27 mouse cellular contexts compared by ENCODE assay signal in the genomic region with DNA sequence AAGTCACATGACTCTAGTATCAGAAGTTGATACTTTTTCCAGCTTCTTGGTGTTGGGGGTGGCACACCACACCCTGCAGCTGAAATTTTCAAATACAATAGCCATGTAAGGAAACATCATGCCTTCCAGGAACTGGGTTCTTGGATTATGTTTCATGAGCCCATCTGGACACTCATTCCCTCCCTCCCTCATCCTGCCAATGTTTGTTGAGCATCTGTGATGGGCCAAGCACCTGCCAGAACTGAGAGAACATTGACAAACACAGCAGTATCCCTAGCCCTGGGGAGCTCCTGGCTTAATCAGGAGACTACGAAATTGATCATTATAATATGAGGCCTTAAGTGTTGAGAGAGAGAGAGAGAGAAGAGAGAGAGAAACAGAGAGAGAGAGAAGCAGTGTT. TPM values are rescaled to one million over a fixed set of nuclear protein-coding genes. Genes with fewer than 3 reads are reported as not detected.
DNase-seq lines count a peak whose midpoint lies in the region; TF ChIP-seq lines count a peak whose summit lies in the region.
"Had no signal": no experiment of that assay in that cellular context is flagged by ENCODE, and none has a peak within 500 bp of the region (broad histone marks: within the 10 kb centered on the region; RNA-seq: fewer than 3 reads in every experiment).

No protein-coding gene starts in this region.

- no peaks in the 10 kb centered on the region for H3K9me3 ChIP-seq in heart, embryonic 10.5 days
- H3K9me3 ChIP-seq: forebrain, embryonic 13.5 days; hindbrain, embryonic 10.5 days; hindbrain, embryonic 15.5 days; intestine, embryonic 15.5 days; limb, embryonic 12.5 days; liver, embryonic 15.5 days; stomach, embryonic 15.5 days had no signal

- TF ChIP-seq CTCF in layer of hippocampus, adult 2 months (conservative IDR thresholded peaks at IDR 0.05), result no peak

- no peak overlapping the region for H3K27ac ChIP-seq in heart, embryonic 10.5 days
- H3K27ac ChIP-seq in layer of hippocampus, adult 2 months, result no peak overlapping the region
- H3K27ac ChIP-seq: forebrain, embryonic 13.5 days; hindbrain, embryonic 10.5 days; hindbrain, embryonic 15.5 days; intestine, embryonic 15.5 days; kidney, postnatal 0 days; limb, embryonic 12.5 days; liver, embryonic 15.5 days; stomach, embryonic 15.5 days had no signal

- no peak overlapping the region for H3K4me3 ChIP-seq in heart, embryonic 10.5 days
- no peak overlapping the region for H3K4me3 ChIP-seq in layer of hippocampus, adult 2 months
- H3K4me3 ChIP-seq: forebrain, embryonic 13.5 days; hindbrain, embryonic 10.5 days; hindbrain, embryonic 15.5 days; intestine, embryonic 15.5 days; limb, embryonic 12.5 days; liver, embryonic 15.5 days; stomach, embryonic 15.5 days had no signal

- no peaks in the 10 kb centered on the region for H3K4me1 ChIP-seq in heart, embryonic 10.5 days
- H3K4me1 ChIP-seq: forebrain, embryonic 13.5 days; hindbrain, embryonic 10.5 days; hindbrain, embryonic 15.5 days; intestine, embryonic 15.5 days; limb, embryonic 12.5 days; liver, embryonic 15.5 days; stomach, embryonic 15.5 days had no signal

- peak; percentile 15 for DNase-seq in heart, adult 11 months
- DNase-seq in heart, embryonic 10.5 days (ENCODE audit: low spot score), result no peak
- DNase-seq in brain, adult 2 months (ENCODE audit: low read depth, low spot score), result peak; percentile 64
- DNase-seq in layer of hippocampus, adult 2 months (ENCODE audit: low spot score in 2 of 2), result peak; percentile 39 to 60
- peak; percentile 36 to 65 for DNase-seq in layer of hippocampus, postnatal 14 days (ENCODE audit: low spot score in 2 of 2)
- DNase-seq in kidney, postnatal 36 days, result no peak
- DNase-seq in urinary bladder, adult 18-20 months (ENCODE audit: low spot score in 2 of 2), result no peak
- DNase-seq: adrenal gland, postnatal 14 days; cerebellum, postnatal 36 days; heart, postnatal 14 days; kidney, adult 8-10 months; lung, embryonic 14.5 days; lung, postnatal 14 days; midbrain, embryonic 14.5 days; right cerebral cortex, postnatal 25 days; thymus, postnatal 14 days had no signal

- 69% methylated on average over 1 of the region's 1 CpGs for WGBS in heart, embryonic 10.5 days

- no peaks in the 10 kb centered on the region for H3K36me3 ChIP-seq in heart, embryonic 10.5 days
- H3K36me3 ChIP-seq: hindbrain, embryonic 10.5 days; hindbrain, embryonic 15.5 days; intestine, embryonic 15.5 days; limb, embryonic 12.5 days; liver, embryonic 15.5 days; stomach, embryonic 15.5 days had no signal

- H3K27me3 ChIP-seq in heart, embryonic 10.5 days (ENCODE audit: insufficient read depth, poor library complexity, severe bottlenecking), result no peaks in the 10 kb centered on the region
- H3K27me3 ChIP-seq: forebrain, embryonic 13.5 days; hindbrain, embryonic 15.5 days; intestine, embryonic 15.5 days; limb, embryonic 12.5 days; liver, embryonic 15.5 days; stomach, embryonic 15.5 days had no signal

RNA-seq across cellular contexts. Expression of a gene that starts 18.2 kb away (rescaled TPM):
- polyA plus RNA-seq in heart, embryonic 10.5 days (2016; fragmentation: Nextera tagmentation; extraction: Ambion mirVana), result 2.5 and 2.8 TPM in 2 replicates
- 100 to 1,000 TPM; 413 to 426 TPM for total RNA-seq in layer of hippocampus, adult 2 months (2021)
- 100 to 1,000 TPM; 342 to 356 TPM for total RNA-seq in layer of hippocampus, postnatal 14 days (2021)
- total RNA-seq: MEL; neutrophil, adult 5-6 weeks had no signal
- polyA plus RNA-seq: liver, adult 2 months had no signal

Comparison
In these comparisons a context has a peak if more than half of its experiments do, and no peak if none do; other contexts are left out.
1. DNase-seq: peak in heart, adult 11 months (single experiment), brain, adult 2 months (single experiment), layer of hippocampus, adult 2 months (2 of 2) and layer of hippocampus, postnatal 14 days (2 of 2); none in heart, embryonic 10.5 days (single experiment), kidney, postnatal 36 days (0 of 2) and urinary bladder, adult 18-20 months (0 of 2).